Mouse (Mus musculus) bone marrow macrophage, adult 2 months (primary cell): ENCODE data around the gene Polg.

Experiments
- CTCF ChIP-seq: IDR thresholded peaks from 2 replicates; pipeline ENCODE4 v1.5.1; 2012; ENCODE audit warnings: low read depth, mild to moderate bottlenecking, low read length, moderate library complexity
- POLR2A ChIP-seq: IDR thresholded peaks from 2 replicates; pipeline ENCODE4 v1.6.1; 2012; ENCODE audit warnings: mild to moderate bottlenecking, low read depth, low read length, borderline replicate concordance

DNA sequence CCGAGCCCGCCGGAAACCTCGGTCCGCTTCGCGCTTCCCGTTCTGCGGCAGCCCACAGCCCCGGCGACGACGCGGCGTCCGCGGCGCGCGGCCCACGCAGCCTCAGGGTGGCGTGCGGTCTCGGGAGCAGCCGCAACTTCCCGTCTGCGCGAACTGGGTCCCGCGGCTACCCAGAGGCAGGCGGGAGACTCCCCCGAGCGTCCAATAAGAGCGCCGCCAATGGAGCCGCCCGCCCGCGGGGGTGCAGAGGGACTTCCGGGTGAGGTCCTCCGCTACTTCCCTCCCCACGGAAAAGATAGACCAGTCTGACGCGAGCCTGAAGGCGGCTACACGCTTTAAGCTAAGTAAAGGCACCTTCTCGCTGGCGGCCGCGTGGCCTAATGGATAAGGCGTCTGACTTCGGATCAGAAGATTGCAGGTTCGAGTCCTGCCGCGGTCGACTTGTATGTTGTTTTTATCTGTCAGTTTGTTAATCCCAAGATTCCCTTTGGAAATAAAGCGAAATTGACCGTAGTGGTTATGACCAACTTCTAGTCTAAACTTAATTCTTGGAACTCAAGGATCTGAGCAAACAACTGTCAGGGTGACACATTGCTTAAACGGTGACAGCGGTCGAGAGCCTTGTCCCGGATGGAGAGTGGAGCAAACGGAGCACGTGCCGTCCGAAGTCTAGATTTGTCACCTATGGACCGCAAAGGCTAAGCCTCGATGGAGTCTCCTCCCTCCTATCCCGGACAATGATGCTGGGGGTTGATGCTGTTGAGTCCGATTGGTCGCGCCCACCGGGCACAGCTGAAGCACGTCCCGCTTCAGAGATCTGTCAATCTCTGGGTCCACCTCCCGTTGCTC, at the start of gene Polg:
- TF ChIP-seq POLR2A = no peak
- TF ChIP-seq CTCF = no peak
